Mouse (Mus musculus): ENCODE measurements around the gene Cyp4a32. TPM values are rescaled to one million over a fixed set of nuclear protein-coding genes. Genes with fewer than 3 reads are reported as not detected.
"Not testable (repeated sequence)": the region's sequence is repeated elsewhere in the genome, so short reads cannot be mapped to it uniquely, and the experiment has no call there.

Cyp4a32 gene
- polyA plus RNA-seq, 1 experiment: not detected

GRCm38 (mm10) chr4:115575255-115575654 lies 25.5 kb upstream of the Cyp4a32 start:
- no peak overlapping the region for H3K27ac ChIP-seq (ENCODE audit: insufficient read depth, low read length)
- no peaks in the 10 kb centered on the region for H3K4me1 ChIP-seq (ENCODE audit: control insufficient read depth, insufficient read depth, low read length)
- H3K36me3 ChIP-seq (ENCODE audit: control insufficient read depth, insufficient read depth, low read length, poor library complexity, severe bottlenecking): no peaks in the 10 kb centered on the region
- no peak overlapping the region for H3K4me3 ChIP-seq (ENCODE audit: low read depth, low read length)
- H3K27me3 ChIP-seq (ENCODE audit: control insufficient read depth, insufficient read depth, low read length, poor library complexity, severe bottlenecking): no peaks in the 10 kb centered on the region
- TF ChIP-seq POLR2A (IDR thresholded peaks at IDR 0.05; ENCODE audit: insufficient read depth, low read length): no peak
- no peak for TF ChIP-seq CTCF (IDR thresholded peaks at IDR 0.05; ENCODE audit: low read depth, low read length)
- TF ChIP-seq EP300 (IDR thresholded peaks at IDR 0.05; ENCODE audit: insufficient read depth, low read depth, low read length): no peak
- H3K9ac ChIP-seq (ENCODE audit: low read depth, poor library complexity, severe bottlenecking): no peak overlapping the region
- no peaks in the 10 kb centered on the region for H3K9me3 ChIP-seq (replicated peaks; ENCODE audit: control insufficient read depth, insufficient read depth, low read length, poor library complexity, severe bottlenecking)

DNA sequence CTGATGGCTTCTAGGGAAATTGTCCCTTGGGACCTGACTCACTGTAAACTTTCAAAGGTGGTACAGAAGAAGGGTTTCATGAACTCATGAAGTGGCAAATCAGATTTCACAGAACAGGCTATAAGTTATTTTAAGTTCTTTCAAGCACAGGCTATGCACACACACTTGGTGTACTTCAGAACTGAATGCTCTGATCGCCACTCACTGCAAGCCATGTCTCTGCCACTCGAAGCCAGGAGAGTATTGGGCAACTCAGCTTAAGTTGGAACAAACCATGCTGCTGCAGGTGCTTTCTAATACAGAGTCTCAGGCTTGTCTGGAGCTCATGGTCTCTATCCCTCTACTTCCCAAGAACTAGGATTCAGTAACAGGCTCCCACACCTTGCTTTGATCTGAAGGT lies 25.0 kb upstream of the Cyp4a32 start:
- H3K36me3 ChIP-seq (ENCODE audit: control insufficient read depth, insufficient read depth, low read length, poor library complexity, severe bottlenecking): no peaks in the 10 kb centered on the region
- H3K4me3 ChIP-seq (ENCODE audit: low read depth, low read length): no peak overlapping the region
- no peak for TF ChIP-seq EP300 (IDR thresholded peaks at IDR 0.05; ENCODE audit: insufficient read depth, low read depth, low read length)
- TF ChIP-seq POLR2A (IDR thresholded peaks at IDR 0.05; ENCODE audit: insufficient read depth, low read length): no peak
- TF ChIP-seq CTCF (IDR thresholded peaks at IDR 0.05; ENCODE audit: low read depth, low read length): no peak
- H3K27me3 ChIP-seq (ENCODE audit: control insufficient read depth, insufficient read depth, low read length, poor library complexity, severe bottlenecking): no peaks in the 10 kb centered on the region
- no peak overlapping the region for H3K27ac ChIP-seq (ENCODE audit: insufficient read depth, low read length)
- no peak overlapping the region for H3K9ac ChIP-seq (ENCODE audit: low read depth, poor library complexity, severe bottlenecking)
- H3K9me3 ChIP-seq (replicated peaks; ENCODE audit: control insufficient read depth, insufficient read depth, low read length, poor library complexity, severe bottlenecking): no peaks in the 10 kb centered on the region
- no peaks in the 10 kb centered on the region for H3K4me1 ChIP-seq (ENCODE audit: control insufficient read depth, insufficient read depth, low read length)

DNA sequence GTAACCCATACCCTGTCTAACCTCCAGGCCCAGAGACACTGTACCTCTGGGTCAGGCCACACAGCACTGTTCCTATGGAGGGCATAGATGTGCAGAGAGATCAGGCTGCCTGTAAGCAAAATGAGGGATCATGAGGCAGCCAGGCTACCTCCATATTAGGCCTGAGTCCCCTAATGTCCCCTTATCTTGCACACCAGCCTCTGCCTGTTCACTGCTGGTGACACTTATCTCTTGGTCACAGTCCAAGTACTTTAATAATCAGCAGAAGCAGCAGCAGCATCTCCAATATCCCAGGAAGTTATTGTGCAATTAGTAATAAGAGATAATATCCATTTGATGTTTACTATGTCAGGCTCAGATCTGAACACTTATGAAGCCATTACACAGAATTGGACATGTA lies 17.7 kb upstream of the Cyp4a32 start:
- Histone ChIP-seq H3K9ac (ENCODE audit: low read depth, poor library complexity, severe bottlenecking) (no peak overlapping the region), H3K27me3 (ENCODE audit: control insufficient read depth, insufficient read depth, low read length, poor library complexity, severe bottlenecking) (no peaks in the 10 kb centered on the region), H3K4me1 (ENCODE audit: control insufficient read depth, insufficient read depth, low read length) (no peaks in the 10 kb centered on the region), H3K4me3 (ENCODE audit: low read depth, low read length) (no peak overlapping the region), H3K36me3 (ENCODE audit: control insufficient read depth, insufficient read depth, low read length, poor library complexity, severe bottlenecking) (no peaks in the 10 kb centered on the region), H3K9me3 (replicated peaks; ENCODE audit: control insufficient read depth, insufficient read depth, low read length, poor library complexity, severe bottlenecking) (no peaks in the 10 kb centered on the region), H3K27ac (ENCODE audit: insufficient read depth, low read length) (no peak overlapping the region)
- TF ChIP-seq EP300 (IDR thresholded peaks at IDR 0.05; ENCODE audit: insufficient read depth, low read depth, low read length) (no peak), CTCF (IDR thresholded peaks at IDR 0.05; ENCODE audit: low read depth, low read length) (no peak), POLR2A (IDR thresholded peaks at IDR 0.05; ENCODE audit: insufficient read depth, low read length) (no peak)

GRCm38 (mm10) chr4:115596357-115596756 lies 4.4 kb upstream of the Cyp4a32 start:
- Histone ChIP-seq H3K4me3 (ENCODE audit: low read depth, low read length) (no peak overlapping the region), H3K27ac (ENCODE audit: insufficient read depth, low read length) (no peak overlapping the region), H3K36me3 (ENCODE audit: control insufficient read depth, insufficient read depth, low read length, poor library complexity, severe bottlenecking) (no peaks in the 10 kb centered on the region), H3K9me3 (replicated peaks; ENCODE audit: control insufficient read depth, insufficient read depth, low read length, poor library complexity, severe bottlenecking) (no peaks in the 10 kb centered on the region; the same call in 1 of the 2 replicates), H3K9ac (ENCODE audit: low read depth, poor library complexity, severe bottlenecking) (no peak overlapping the region), H3K27me3 (ENCODE audit: control insufficient read depth, insufficient read depth, low read length, poor library complexity, severe bottlenecking) (no peaks in the 10 kb centered on the region), H3K4me1 (ENCODE audit: control insufficient read depth, insufficient read depth, low read length) (no peaks in the 10 kb centered on the region)
- TF ChIP-seq EP300 (IDR thresholded peaks at IDR 0.05; ENCODE audit: insufficient read depth, low read depth, low read length) (no peak), POLR2A (IDR thresholded peaks at IDR 0.05; ENCODE audit: insufficient read depth, low read length) (no peak), CTCF (IDR thresholded peaks at IDR 0.05; ENCODE audit: low read depth, low read length) (no peak)

DNA sequence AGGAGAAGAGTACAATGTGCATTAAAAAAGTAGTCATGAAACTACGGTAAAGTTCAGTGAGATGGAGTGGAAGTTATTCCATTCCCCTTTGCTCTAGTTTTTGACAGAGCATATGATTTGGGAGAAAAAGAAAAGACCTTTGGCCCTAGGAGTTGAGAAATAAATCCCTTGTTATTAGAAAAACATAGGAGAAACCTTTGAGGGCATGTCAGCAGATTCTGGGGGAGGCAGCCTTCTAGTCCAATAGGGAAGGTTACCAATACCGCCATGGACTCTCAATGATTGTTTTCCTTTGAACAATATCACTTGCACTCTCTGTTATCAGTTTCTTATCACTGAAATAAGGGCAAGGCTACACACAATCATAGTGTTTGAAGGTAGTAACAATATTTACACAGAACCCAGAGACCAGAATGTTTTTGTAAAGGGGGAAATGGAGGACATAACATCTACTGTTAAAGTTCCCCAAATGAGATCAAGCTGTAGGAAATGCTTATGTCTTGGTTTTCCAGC lies 3.9 kb upstream of the Cyp4a32 start:
- no peaks in the 10 kb centered on the region for H3K36me3 ChIP-seq (ENCODE audit: control insufficient read depth, insufficient read depth, low read length, poor library complexity, severe bottlenecking)
- H3K4me1 ChIP-seq (ENCODE audit: control insufficient read depth, insufficient read depth, low read length): no peaks in the 10 kb centered on the region
- no peak for TF ChIP-seq CTCF (IDR thresholded peaks at IDR 0.05; ENCODE audit: low read depth, low read length)
- TF ChIP-seq EP300 (IDR thresholded peaks at IDR 0.05; ENCODE audit: insufficient read depth, low read depth, low read length): no peak
- TF ChIP-seq POLR2A (IDR thresholded peaks at IDR 0.05; ENCODE audit: insufficient read depth, low read length): no peak

DNA sequence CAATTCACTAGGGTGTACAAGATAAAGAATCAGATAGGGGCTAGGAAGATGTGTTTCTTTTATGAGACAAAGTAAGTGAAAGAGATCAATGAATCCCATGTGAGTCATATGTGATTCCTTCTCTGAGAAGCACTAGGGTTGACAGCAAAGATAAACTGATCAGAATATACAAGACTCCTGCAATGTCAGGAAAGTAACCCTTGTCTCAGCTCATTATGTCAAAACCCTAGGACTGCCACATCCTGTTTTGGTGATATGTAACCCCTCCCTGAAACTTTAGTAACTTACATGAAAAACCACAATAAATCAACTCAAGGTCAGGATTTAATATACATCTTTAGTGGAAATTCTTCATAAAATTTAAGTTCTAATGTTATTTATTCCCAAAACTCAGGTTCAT lies 13.2 kb downstream of the Cyp4a32 start:
- Histone ChIP-seq H3K27me3 (ENCODE audit: control insufficient read depth, insufficient read depth, low read length, poor library complexity, severe bottlenecking) (no peaks in the 10 kb centered on the region), H3K27ac (ENCODE audit: insufficient read depth, low read length) (no peak overlapping the region), H3K4me1 (ENCODE audit: control insufficient read depth, insufficient read depth, low read length) (no peaks in the 10 kb centered on the region), H3K4me3 (ENCODE audit: low read depth, low read length) (no peak overlapping the region), H3K36me3 (ENCODE audit: control insufficient read depth, insufficient read depth, low read length, poor library complexity, severe bottlenecking) (no peaks in the 10 kb centered on the region), H3K9ac (ENCODE audit: low read depth, poor library complexity, severe bottlenecking) (no peak overlapping the region), H3K9me3 (replicated peaks; ENCODE audit: control insufficient read depth, insufficient read depth, low read length, poor library complexity, severe bottlenecking) (no peaks in the 10 kb centered on the region)
- TF ChIP-seq POLR2A (IDR thresholded peaks at IDR 0.05; ENCODE audit: insufficient read depth, low read length) (no peak), EP300 (IDR thresholded peaks at IDR 0.05; ENCODE audit: insufficient read depth, low read depth, low read length) (no peak), CTCF (IDR thresholded peaks at IDR 0.05; ENCODE audit: low read depth, low read length) (no peak)

More for the DNA sequence above, 3.9 kb upstream of the Cyp4a32 start:
- Histone ChIP-seq H3K4me3 (ENCODE audit: low read depth, low read length) (no peak overlapping the region), H3K27ac (ENCODE audit: insufficient read depth, low read length) (no peak overlapping the region), H3K27me3 (ENCODE audit: control insufficient read depth, insufficient read depth, low read length, poor library complexity, severe bottlenecking) (no peaks in the 10 kb centered on the region), H3K9me3 (replicated peaks; ENCODE audit: control insufficient read depth, insufficient read depth, low read length, poor library complexity, severe bottlenecking) (no peaks in the 10 kb centered on the region; the same call in 1 of the 2 replicates), H3K9ac (ENCODE audit: low read depth, poor library complexity, severe bottlenecking) (no peak overlapping the region)

- H3K27me3 ChIP-seq (ENCODE audit: control insufficient read depth, insufficient read depth, low read length, poor library complexity, severe bottlenecking); H3K27ac ChIP-seq (ENCODE audit: insufficient read depth, low read length); H3K9ac ChIP-seq (ENCODE audit: low read depth, poor library complexity, severe bottlenecking); H3K4me3 ChIP-seq (ENCODE audit: low read depth, low read length); H3K4me1 ChIP-seq (ENCODE audit: control insufficient read depth, insufficient read depth, low read length); H3K9me3 ChIP-seq (replicated peaks; ENCODE audit: control insufficient read depth, insufficient read depth, low read length, poor library complexity, severe bottlenecking); H3K36me3 ChIP-seq (ENCODE audit: control insufficient read depth, insufficient read depth, low read length, poor library complexity, severe bottlenecking): not testable (repeated sequence)
Observed at GRCm38 (mm10) chr4:115625560-115625959, 24.8 kb downstream of the Cyp4a32 start.

All from ES-Bruce4 (cell line).